Mouse (Mus musculus): ENCODE data around the gene Casz1. TPM values are rescaled to one million over a fixed set of nuclear protein-coding genes. Genes with fewer than 3 reads are reported as not detected.

Casz1 gene
- total RNA-seq, 4 experiments from 2014 or later, result 0.61 to 0.80 (median 0.63) TPM

- DNase-seq (ENCODE audit: low spot score in 2 of 2), result no peak
Observed at GRCm38 (mm10) chr4:148930721-148931229, 126.5 kb downstream of the Casz1 start.

GRCm38 (mm10) chr4:148933109-148933508, 128.9 kb downstream of the Casz1 start:
- DNase-seq (ENCODE audit: low spot score in 2 of 2), result no peak

GRCm38 (mm10) chr4:148935211-148935610, 131.0 kb downstream of the Casz1 start:
- DNase-seq (ENCODE audit: low spot score in 2 of 2), result peak; percentile 51 to 56

- no peak for DNase-seq (ENCODE audit: low spot score in 2 of 2)
Observed at GRCm38 (mm10) chr4:148936111-148936510, 131.9 kb downstream of the Casz1 start.

GRCm38 (mm10) chr4:148936727-148937126, 132.5 kb downstream of the Casz1 start:
- DNase-seq (ENCODE audit: low spot score in 2 of 2), result no peak

- no peak for DNase-seq (ENCODE audit: low spot score in 2 of 2)
Observed at GRCm38 (mm10) chr4:148938546-148938945, 134.3 kb downstream of the Casz1 start.

GRCm38 (mm10) chr4:148940674-148941211, 136.5 kb downstream of the Casz1 start:
- DNase-seq (ENCODE audit: low spot score in 2 of 2), result no peak

GRCm38 (mm10) chr4:148941321-148941720, 137.1 kb downstream of the Casz1 start:
- no peak for DNase-seq (ENCODE audit: low spot score in 2 of 2)

- DNase-seq (ENCODE audit: low spot score in 2 of 2), result no peak
Observed at GRCm38 (mm10) chr4:148943099-148943498, 138.9 kb downstream of the Casz1 start.

GRCm38 (mm10) chr4:148945476-148945881, 141.2 kb downstream of the Casz1 start:
- peak in 1 of 2 experiments; percentile 51 for DNase-seq (ENCODE audit: low spot score in 2 of 2)

- DNase-seq (ENCODE audit: low spot score in 2 of 2), result no peak
Observed at GRCm38 (mm10) chr4:148946071-148946470, 141.8 kb downstream of the Casz1 start.

- DNase-seq (ENCODE audit: low spot score in 2 of 2), result no peak
Observed at GRCm38 (mm10) chr4:148947833-148948388, 143.7 kb downstream of the Casz1 start.

- DNase-seq (ENCODE audit: low spot score in 2 of 2), result no peak
Observed at GRCm38 (mm10) chr4:148950487-148950886, 146.3 kb downstream of the Casz1 start.

GRCm38 (mm10) chr4:148950932-148951650, 146.9 kb downstream of the Casz1 start:
- DNase-seq (ENCODE audit: low spot score in 2 of 2), result peak; percentile 50 to 73

- peak in 1 of 2 experiments; percentile 26 for DNase-seq (ENCODE audit: low spot score in 2 of 2)
Observed at GRCm38 (mm10) chr4:148951821-148952291, 147.6 kb downstream of the Casz1 start.

GRCm38 (mm10) chr4:148952328-148953222, 148.3 kb downstream of the Casz1 start:
- no peak for DNase-seq (ENCODE audit: low spot score in 2 of 2)

GRCm38 (mm10) chr4:148955131-148955813, 151.0 kb downstream of the Casz1 start:
- no peak for DNase-seq (ENCODE audit: low spot score in 2 of 2)

- no peak for DNase-seq (ENCODE audit: low spot score in 2 of 2)
Observed at GRCm38 (mm10) chr4:148960011-148960410, 155.8 kb downstream of the Casz1 start.

GRCm38 (mm10) chr4:148961081-148961480, 156.9 kb downstream of the Casz1 start:
- DNase-seq (ENCODE audit: low spot score in 2 of 2), result no peak

- DNase-seq (ENCODE audit: low spot score in 2 of 2), result no peak
Observed at GRCm38 (mm10) chr4:148962096-148962495, 157.9 kb downstream of the Casz1 start.

All from layer of hippocampus, adult 8-10 months (tissue).